Mouse (Mus musculus): ENCODE data around the gene Itgav.

Itgav gene

DNA sequence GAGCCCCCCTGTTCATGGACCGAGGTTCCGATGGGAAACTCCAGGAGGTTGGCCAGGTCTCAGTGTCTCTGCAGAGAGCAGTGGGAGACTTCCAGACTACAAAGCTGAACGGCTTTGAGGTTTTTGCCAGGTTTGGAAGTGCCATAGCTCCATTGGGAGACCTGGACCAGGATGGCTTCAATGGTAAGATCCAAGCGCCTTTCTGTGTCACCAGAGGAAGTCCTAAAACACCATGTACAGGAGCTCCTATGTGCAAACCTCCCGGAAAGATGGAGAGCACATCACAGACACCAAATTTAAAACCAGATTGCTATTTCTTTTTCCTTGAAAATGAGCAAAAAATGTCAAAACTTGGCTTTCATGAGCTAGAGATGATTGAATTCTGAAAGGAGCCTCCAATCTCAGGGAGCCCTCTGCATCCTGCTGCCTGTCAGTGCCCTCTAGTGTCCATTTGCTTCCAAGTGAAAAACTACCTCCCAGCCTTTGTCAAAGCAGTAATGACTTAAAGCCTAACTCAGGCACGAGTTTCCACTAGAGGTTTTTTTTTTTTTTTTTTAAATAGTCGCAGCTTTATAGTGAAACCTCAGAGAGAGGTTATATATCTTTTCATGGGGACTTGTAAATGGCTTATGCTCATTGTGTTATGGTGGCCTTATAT, 47.1 kb downstream of the Itgav start:
- in situ Hi-C loops (cut with MboI; ENCODE audit: unreplicated experiment in 2 of 2) = loop anchor here (5.0 to 25.0 kb wide), 5 partner anchors 74 to 1684 kb away; no protein-coding TSS in a partner anchor

GRCm38 (mm10) chr2:83791330-83792073, 67.3 kb downstream of the Itgav start:
- in situ Hi-C loops (cut with MboI; ENCODE audit: unreplicated experiment in 2 of 2) = loop anchor here (25.0 kb wide), 2 partner anchors 221 to 646 kb away; partner anchors contain the start of gene Calcrl (in 1 of the 2)

GRCm38 (mm10) chr2:83792102-83792501, 67.9 kb downstream of the Itgav start:
- in situ Hi-C loops (cut with MboI; ENCODE audit: unreplicated experiment in 2 of 2) = loop anchor here (25.0 kb wide), 2 partner anchors 220 to 645 kb away; partner anchors contain the start of gene Calcrl (in 1 of the 2)

- in situ Hi-C loops (cut with MboI; ENCODE audit: unreplicated experiment in 2 of 2) = loop anchor here (25.0 kb wide), 2 partner anchors 217 to 642 kb away; partner anchors contain the start of gene Calcrl (in 1 of the 2)
These were observed 71.6 kb downstream of the Itgav start for GRCm38 (mm10) chr2:83795766-83796165.

DNA sequence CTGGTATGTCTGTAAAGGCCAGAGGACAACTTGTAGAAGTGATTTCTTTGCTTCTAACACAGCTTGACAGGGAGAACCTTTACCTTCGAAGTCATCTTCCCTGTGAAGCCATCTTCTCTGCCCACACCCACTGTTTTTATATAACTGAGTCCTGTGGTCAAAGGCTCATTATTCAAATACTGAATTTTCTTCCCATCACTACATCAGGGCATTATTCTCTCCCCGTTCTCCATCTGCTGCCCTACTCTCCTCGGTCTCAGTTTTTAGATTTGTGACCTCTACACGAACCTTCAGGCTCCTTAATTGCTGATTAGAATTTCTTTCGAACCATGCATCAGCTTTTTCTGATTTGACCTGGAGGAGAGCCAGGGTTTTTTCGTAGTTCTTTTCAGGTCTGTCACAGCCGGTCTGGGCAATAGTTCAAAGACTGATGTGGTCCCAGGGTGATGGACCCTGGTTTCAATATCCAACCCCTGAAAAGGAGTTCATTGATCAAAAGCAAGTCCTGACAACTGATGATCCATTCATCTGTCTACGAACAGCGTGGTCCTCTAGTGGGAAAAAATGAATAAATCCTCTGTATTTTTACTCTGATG, 73.8 kb downstream of the Itgav start:
- in situ Hi-C loops (cut with MboI; ENCODE audit: unreplicated experiment in 2 of 2) = loop anchor here (25.0 kb wide), 2 partner anchors 214 to 639 kb away; partner anchors contain the start of gene Calcrl (in 1 of the 2)

GRCm38 (mm10) chr2:83812483-83813272, 88.5 kb downstream of the Itgav start, which contains the start of gene Fam171b:
Fam171b (plus strand) TSS chr2:83812636.
- in situ Hi-C loops (cut with MboI; ENCODE audit: unreplicated experiment in 2 of 2) = no loop called here

DNA sequence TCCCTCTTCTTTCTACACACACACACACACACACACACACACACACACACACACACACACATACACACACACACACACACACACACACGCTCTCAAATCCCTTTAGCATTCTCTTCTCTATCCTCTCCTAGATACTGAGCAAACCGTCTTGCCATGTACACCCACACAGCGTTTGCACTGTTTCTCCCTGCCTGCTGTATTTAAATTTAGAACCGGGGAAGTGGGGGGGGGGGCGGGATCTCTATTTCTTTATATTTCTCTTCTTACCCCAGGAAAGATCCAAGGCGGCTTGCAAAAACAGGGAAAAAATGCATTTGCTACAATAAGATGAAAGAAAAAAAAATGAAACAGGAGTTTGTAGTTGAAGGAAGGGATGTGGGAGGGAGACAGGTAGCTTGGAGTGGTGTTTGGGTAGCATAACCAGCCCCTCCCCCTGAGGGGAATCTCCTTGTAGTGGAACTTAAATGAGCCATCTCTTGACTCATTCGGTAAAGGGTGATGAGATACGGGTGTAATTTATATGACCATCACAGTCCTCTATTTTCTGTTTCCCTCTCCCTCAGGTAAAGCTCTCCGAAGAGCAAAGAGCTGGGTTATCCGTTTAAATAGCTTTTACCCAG, 89.2 kb downstream of the Itgav start:
- in situ Hi-C loops (cut with MboI; ENCODE audit: unreplicated experiment in 2 of 2) = no loop called here

DNA sequence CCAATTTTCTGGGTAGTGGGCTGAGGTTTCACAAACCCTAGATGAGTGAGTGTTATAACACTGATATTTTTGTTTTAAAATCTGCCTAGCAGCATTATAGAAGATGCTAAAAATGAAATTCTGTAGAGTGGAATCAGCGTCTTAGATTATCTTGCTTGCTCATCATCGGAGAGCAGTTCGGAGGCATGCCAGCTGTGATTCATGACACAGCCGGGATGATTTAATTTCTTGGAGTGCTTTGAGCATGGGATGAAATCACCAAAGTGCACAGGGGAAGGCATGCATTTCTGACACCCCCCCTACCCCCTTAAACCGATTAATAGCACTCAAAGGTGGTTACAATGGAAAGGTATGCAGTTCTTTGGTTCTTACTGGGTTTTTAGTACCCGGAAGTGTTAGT, 89.8 kb downstream of the Itgav start:
- in situ Hi-C loops (cut with MboI; ENCODE audit: unreplicated experiment in 2 of 2) = no loop called here

- in situ Hi-C loops (cut with MboI; ENCODE audit: unreplicated experiment in 2 of 2) = no loop called here
These were observed 92.0 kb downstream of the Itgav start for GRCm38 (mm10) chr2:83816147-83816546.

DNA sequence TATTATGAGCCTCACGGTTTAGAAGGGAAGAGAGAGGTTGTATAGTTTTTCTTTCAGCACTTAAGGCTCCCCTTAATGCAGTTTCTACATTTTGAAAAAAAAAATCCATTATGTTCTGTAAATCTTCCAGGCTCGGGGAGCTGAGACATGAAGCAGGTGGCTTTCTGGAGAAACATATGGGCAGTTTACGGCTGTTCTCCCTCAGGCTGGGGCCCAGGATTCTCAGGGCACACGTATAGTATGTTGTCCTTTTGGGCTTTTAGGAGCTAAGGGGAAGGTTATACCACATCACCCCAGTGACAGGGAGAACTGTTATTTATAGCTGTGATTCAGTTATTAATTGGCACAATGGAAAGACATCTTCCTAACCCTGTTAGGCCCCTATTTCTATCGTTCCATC, 101.0 kb downstream of the Itgav start:
- in situ Hi-C loops (cut with MboI; ENCODE audit: unreplicated experiment in 2 of 2) = no loop called here

DNA sequence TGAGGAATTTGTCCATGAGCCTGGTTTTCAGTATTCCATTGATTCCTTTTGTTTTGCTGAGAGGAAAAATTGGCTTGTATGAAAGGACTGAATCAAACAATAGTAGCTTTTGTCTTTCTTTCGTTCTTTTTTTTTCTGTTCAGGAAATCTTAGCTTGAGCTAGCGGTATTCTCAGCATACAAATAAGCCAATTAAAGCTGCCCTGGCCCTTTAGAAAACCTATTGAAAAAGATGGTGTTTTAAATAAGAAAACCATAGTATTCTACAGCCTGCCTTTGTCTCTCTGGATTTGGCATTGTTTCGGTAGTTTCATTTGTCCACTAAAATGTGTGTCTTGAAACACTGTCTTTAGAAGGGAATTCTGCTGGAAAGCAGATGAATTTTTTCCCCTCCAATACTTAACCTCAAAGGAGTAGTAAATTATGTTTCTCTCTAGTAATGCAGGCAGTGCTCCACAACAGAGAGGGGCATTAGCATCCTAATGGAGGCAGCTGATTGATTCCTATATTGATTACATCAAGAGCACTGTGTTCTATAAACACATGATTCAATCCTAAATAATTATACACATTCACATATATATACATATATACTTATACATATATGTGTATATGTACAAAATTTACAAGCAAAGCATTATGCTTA, 104.8 kb downstream of the Itgav start:
- in situ Hi-C loops (cut with MboI; ENCODE audit: unreplicated experiment in 2 of 2) = no loop called here

DNA sequence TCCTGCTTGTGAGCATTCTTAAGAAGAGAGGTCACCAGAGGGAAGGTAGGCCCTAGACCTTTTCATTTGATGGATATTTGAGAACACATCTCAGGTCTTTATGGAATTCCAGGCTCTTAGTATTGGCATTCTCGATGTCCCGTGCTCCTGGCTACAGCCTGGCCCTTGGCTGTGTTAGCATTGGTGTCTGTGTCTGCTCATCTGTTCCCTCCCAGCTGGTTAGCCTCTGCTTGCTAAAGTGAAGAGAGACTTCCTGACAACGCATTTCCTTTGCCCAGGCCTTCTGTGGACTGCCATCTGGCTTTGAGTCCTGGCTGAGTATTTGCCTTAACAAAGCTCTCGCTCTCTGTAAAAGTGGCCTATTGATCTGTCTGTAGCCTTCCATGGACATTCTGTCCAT, 108.7 kb downstream of the Itgav start:
- in situ Hi-C loops (cut with MboI; ENCODE audit: unreplicated experiment in 2 of 2) = no loop called here

DNA sequence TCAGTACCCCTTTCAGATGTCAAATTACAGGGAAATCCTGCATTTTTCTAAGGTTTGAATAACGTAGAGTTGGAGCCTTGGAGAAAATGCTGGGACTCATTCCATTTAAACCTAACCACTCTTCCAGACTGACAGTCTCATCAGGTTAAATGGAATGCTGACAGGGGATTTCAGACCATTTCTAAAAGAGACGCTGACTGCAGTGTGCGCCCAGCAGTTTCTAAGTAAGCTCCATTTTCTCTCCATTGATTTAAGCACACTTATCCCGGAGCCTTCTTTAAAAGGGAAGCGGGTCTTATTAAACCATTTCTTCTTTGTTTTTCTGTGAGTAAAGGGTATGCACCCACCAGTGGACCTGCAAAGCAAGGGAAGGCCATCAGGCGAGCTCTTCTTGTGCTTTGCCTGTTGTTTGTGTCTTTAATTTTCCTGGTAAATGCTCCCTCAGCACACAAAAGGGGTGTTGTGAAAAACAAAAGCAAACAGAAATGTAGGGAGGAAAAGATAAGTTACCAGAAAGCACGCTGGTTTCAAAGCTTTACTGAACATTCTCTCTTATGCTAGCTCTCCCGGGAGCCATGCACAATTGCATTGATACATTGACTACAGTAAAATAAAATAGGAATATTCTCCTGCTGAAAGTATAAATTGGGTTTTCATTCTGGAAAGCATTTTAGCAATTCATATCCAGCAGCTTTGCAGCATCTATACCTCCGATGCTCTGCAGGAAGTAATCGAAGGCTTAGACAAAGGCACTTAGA, 111.3 kb downstream of the Itgav start:
- in situ Hi-C loops (cut with MboI; ENCODE audit: unreplicated experiment in 2 of 2) = no loop called here

GRCm38 (mm10) chr2:83848495-83848894, 124.3 kb downstream of the Itgav start:
- in situ Hi-C loops (cut with MboI; ENCODE audit: unreplicated experiment in 2 of 2) = no loop called here

GRCm38 (mm10) chr2:83853423-83853822, 129.2 kb downstream of the Itgav start:
- in situ Hi-C loops (cut with MboI; ENCODE audit: unreplicated experiment in 2 of 2) = no loop called here

- in situ Hi-C loops (cut with MboI; ENCODE audit: unreplicated experiment in 2 of 2) = no loop called here
These were observed 132.0 kb downstream of the Itgav start for GRCm38 (mm10) chr2:83856236-83856635.

Data from v-Abl transformed pro-B cells (cell line).